Mouse (Mus musculus) embryonic fibroblast, embryonic 13.5 days (primary cell): Measurements from ENCODE around the gene Hcst.

ENCODE experiments used
- CTCF ChIP-seq: IDR thresholded peaks from 2 replicates; pipeline ENCODE4 v1.5.1; 2011; ENCODE audit warnings: mild to moderate bottlenecking, control low read depth, low read length, moderate library complexity, borderline replicate concordance; ENCODE audit not compliant: insufficient read depth
- POLR2A ChIP-seq: IDR thresholded peaks from 2 replicates; pipeline ENCODE4 v1.6.1; 2011; ENCODE audit warnings: low read depth, mild to moderate bottlenecking, control low read depth, low read length, moderate library complexity

GRCm38 (mm10) chr7:30440697-30441096, 21.0 kb upstream of the Hcst start:
- TF ChIP-seq CTCF (peak; percentile 69), POLR2A (no peak)
